Mouse (Mus musculus): ENCODE measurements around the gene Zcchc14.
"Not testable (repeated sequence)": the region's sequence is repeated elsewhere in the genome, so short reads cannot be mapped to it uniquely, and the experiment has no call there.

Gene Zcchc14

DNA sequence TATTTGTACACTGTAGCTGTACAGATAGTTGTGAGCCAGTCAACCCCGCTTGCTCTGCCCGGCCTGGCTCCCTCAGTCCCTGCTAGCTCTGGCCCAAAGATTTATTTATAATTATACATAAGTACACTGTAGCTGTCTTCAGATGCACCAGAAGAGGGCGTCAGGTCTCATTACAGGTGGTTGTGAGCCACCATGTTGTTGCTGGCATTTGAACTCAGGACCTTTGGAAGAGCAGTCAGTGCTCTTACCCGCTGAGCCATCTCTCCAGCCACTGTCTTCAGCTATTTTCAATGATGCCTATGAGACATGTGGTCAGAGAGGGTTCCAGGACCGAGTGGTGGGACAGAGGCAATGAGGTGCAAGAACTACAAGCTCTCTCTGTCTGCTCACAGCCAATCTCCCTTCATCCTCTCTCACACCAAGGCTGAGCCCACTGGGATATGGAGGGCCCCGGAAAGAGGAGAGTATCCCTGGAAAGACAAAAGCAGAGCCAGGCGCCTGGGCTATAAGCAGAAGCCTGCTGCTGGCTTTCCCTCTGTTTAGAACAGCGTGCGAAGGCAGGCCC is 15.3 kb upstream of the Zcchc14 start:
- not testable (repeated sequence) for DNase-seq (ENCODE audit: extremely low spot score, low read depth, low spot score)

DNA sequence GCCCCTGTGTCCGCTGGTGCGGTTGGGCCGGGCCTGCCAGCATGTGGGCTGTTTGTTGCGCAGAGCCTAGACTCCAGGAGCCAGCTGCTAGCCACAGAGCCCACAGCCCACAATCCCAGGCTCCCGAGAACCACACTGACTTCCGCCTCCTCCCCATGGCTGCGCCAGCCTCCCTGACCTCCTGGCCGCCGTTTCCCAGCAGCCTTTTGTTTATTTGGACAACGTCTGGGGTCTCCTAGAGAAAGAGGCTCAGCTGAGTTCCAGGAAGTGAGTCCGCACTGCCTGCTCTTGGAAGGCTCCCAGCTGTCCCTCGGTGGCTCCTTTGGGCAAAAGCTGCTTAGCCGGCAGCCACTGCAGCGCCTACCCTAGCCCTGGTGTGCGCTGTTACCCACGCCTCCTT is 12.6 kb upstream of the Zcchc14 start:
- DNase-seq (ENCODE audit: extremely low spot score, low read depth, low spot score), result no peak

DNA sequence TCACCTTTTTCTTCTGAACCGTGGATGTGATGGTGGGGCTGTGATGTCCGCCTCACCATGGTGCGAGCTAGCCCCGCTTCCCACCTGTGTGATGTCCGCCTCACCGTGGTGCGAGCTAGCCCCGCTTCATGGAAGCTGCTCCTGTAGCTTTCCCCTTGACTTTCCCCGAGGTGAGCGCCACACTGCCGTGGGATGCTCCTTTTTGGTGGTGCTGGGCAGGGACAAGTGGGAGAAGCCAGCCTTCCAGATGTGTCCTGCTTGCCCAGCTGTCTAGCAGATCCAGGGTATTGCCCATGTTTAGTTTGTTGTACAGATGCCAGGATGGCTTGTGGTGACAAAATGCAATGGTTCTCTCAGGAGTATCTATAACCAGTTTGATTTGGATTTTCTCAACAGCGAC is 10.4 kb upstream of the Zcchc14 start:
- DNase-seq (ENCODE audit: extremely low spot score, low read depth, low spot score), result no peak

DNA sequence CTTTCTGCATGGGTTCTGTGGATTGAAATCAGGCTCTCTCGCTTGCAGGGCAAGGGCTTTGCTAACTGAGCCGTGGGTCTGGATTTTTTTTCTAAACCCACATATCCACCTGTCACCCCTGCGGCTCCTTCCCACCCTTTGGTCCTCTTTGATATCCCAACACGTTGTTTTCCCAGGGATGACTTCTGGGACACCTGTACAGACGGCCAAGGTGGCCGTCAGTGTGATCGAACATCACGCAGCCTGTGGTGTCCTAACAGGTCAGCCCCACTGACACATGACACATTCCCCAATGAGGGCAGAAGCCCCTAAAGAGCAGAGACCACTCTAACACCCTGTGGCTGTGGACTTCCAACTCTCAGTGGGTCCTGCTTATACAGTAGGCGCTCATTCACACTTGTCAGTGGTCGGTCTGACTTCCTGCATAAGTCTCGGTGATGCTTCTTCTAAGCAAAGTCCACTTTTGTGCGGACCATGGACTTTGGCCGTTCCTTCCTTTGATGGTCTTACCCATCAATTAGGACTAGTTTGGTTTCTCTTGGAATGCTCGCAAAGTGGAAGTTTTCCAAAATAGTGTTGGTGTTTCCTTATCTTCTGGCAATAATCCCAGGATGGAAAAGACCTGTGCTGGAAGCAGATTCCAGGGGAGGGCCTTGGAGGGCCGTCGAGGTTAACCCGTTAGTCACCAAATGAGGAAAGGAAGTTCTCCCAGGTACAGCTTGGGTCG is 9.1 kb upstream of the Zcchc14 start:
- DNase-seq (ENCODE audit: extremely low spot score, low read depth, low spot score), result no peak

DNA sequence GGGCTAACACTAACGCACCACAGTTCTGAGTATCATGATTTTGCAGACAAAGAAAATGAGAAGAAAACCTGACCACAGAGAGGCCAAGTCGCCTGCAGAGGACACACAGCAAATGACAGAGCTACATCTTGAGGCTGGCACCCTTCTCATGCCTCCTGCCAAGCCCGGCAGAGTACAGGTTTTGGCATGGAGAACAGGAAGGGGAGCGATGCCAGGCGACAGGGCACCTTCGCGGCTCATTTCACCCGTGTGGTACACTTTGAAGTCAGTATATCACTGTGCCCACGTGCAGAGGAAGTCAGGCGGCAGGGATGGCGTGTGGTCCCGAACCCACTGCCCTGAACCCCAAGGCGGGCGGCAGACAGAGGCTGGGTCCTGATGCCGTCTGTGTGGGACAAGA is 7.9 kb upstream of the Zcchc14 start:
- no peak for DNase-seq (ENCODE audit: extremely low spot score, low read depth, low spot score)

DNA sequence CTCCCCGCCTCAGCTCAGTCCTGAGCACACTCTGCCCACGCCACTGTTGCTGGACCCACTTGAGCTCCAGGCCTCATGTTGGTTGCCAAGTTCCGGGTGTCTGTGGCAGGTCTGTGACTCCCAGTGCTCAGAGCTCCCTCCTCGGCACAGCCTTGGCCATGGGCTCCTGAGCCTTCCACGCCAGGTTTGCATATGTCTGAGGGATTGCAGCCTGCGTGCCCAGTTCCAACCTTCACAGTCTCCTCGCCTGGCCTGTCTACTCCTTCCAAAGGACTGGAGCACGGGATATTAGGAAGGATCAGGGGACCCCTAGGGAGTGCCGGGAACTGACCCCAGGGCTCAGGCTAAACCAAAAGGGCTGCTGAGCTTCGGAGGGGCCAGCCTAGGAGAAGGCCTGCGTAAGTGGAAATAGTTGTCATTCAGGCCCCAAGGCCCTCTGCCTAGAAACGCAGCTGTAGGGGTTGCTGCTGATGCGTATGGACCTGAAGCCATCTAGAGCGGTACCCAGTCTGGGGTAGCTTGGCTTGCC is 2.3 kb upstream of the Zcchc14 start:
- no peak for DNase-seq (ENCODE audit: extremely low spot score, low read depth, low spot score)

DNA sequence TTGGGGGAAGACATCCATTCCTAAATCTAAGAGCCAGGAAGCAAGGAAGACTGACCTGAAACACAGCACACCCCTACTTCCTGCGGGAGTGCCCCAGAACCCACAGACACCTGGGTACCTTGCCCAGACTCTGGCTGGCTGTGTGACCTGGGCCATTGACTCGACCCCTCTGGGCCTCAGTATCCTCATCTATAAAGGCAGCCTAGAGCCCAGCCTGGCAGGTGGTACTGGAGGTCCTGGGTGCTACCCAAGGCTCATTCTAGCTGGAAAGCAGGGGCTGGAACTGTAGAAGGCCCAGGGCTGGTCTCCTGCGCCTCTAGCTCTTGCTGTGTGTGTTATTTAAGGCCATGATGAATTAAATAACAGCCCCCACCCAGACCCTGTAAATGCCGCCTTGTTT is 1.4 kb upstream of the Zcchc14 start:
- no peak for DNase-seq (ENCODE audit: extremely low spot score, low read depth, low spot score)

DNA sequence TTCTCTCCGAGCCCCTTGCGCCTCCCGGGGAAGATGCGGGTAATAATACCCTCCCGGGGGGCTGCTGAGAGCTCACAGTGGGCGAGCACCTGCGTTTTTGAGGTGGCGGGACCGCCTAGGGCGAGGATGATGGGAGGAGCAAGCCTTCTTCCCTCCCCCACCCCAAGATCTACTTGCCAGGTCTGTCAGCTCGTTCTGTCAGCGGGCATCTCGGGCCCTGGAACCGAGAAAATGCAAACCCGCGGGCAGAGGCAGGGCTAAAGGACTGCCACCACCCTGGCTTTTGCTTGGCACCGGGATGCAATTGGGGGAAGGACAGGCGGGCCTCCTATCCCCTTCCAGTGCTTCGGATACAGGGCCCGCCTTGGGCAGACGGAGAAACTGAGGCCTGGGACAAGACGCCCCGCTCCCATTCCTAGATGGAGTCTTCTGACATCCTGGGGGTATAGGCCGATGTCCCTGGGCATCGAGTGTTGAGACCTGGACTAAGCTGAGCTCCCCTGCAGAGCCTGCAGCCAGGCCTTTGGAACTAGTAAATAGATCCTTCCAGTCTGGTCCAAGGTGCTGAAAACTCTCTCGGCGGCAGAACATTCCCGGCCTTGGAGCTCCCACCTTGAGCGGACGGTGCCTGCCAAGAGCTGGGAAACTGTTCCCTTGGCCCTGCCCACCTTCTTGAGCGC is 779 bp upstream of the Zcchc14 start:
- no peak for DNase-seq (ENCODE audit: extremely low spot score, low read depth, low spot score)

DNA sequence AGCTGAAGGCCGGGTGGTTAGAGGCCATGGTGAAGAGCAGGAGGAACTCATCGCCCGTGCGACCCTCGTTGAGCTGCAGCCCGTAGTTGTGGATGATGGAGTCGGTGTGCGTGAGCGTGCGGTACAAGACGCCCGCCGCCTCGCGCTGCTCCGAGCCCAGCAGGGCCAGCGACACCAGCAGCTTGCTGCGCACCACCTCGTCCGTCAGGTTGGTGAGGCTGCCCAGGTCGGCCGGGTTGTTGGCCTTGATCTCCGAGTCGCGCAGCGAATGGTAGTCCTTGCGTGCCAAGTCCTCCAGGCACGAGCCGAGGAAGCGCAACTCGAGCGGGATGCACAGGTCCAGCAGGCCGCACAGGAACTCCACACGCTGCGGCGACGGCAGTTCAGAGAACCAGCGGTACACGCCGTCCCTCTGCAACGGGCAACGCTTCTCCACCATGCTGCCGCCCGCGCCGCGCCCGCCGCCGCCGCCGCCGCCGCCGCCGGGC is 783 bp downstream of the Zcchc14 start:
- no peak for DNase-seq (ENCODE audit: extremely low spot score, low read depth, low spot score)

DNA sequence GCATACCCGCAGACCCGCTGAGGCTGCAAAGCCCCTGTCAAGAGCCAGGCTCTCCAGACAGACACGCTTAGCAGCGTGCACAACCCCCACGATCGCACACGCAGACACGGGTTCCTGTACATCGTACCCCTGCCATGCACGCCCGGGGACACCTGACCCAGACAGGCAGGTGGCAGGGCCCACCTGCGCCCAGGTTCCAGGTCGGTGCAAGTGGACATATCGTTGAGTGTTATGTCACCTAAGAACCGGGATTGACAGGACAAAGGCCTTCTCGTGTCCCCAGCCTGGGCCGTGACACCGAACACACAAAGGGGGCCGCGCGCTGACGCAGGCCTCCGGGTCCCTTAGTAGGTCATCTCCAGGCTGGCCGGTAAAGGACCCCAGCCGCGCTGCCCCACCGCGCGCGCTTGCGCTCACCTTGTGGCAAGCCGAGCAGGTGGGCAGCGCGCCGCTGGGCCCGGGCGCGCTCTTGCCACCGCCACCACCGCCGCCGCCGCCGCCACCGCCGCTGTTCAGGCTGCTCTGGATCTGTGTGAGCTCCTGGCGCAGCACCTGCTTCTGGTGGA is 1.3 kb downstream of the Zcchc14 start:
- DNase-seq (ENCODE audit: extremely low spot score, low read depth, low spot score), result no peak

DNA sequence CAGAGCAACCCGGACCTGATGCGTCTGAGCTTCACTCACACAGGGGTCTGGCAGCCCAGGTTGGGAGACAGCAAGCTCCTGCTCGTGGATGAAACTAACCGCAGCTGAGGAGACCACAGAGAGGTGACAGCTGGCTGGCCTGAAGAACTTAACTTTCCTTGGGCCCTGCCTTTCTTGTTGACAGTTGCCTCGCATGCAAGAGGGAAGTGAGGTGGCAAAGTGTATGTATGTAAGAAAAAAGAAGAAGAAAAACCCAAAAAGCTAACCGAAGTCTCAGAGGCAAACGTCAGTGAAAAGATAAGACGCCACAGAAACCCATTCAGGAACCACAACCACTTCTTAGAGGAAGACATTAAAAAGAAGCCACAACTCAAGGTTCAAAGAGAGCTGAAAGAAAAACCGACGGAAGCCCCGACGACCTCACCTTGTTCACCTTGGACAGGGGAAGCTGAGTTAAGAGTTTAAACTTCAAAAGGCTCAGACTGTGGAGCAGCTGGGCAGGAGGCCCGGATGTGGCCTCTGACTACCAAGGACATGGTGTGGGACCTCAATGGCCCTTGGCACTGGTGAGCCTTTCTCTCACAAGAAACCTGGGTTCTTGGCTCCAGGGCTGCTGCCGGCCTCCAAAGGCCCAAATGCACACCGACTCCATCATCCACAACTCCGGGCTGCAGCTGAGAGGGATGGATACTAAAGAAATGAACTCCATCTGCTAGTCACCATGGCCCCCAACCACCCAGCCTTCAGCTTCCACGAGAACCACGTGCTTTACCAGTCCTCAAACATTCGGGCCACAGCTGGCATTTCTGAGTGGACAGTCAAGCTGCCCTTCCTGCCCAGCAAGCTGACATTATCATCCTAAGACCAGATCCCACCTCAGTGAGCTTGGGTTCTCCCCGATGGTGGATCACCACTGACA is 2.1 kb downstream of the Zcchc14 start:
- no peak for DNase-seq (ENCODE audit: extremely low spot score, low read depth, low spot score)

DNA sequence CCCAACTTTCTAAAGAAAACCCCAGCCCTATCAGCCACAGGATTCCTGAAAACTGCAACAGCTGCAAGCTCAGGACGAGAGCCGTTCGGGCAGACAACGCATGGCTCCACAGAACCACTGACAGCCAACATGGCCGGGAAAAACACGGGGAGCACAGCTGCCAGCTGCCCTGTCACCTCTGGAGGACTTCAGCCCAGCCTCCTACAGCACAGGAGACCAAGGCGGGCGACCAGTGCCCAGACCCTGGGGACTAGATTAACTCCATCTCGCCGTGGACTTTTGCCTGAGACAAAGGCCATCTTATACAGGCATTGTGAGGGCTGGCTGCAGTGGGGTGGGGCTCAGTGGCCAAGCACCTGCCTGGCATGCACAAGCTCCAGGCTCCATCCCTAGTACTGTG is 2.8 kb downstream of the Zcchc14 start:
- DNase-seq (ENCODE audit: extremely low spot score, low read depth, low spot score), result no peak

DNA sequence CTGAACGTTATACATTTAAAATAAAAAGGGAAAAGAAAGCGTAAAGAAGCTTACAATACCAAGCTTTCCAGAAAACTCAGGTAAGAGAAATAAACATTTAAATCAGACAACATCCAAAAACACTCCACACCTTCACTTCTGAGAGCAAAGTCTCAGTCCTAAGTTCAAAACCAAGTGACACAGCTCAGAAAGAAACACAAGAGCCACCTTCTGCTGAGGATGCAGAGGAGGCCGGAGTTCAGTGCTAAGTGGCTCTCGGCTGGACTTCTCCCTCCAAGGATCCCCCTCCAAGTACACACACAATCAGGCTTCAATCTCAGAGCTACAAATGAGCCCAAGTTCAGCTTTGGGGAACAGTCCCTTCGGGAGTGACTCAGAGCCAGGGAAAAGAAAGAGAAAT is 3.3 kb downstream of the Zcchc14 start:
- DNase-seq (ENCODE audit: extremely low spot score, low read depth, low spot score), result no peak

DNA sequence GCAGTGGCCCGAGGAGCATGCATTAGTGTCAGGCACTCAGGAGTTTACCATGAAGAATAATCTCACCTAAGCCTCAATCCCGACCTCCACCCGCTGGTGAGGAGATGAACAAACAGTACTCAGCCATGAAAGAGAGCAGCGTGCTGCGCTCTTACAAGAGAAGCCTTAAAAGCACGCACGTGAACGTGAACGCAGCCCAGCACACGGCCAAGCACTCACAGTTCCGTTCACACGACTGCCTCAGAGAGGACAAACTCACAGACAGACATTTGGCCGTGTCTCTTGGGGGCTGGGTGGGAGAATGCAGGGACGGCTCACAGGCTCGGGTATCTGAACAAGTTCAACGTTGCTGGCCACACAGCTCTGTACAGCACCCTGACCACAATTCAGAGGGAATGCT is 4.2 kb downstream of the Zcchc14 start:
- DNase-seq (ENCODE audit: extremely low spot score, low read depth, low spot score), result no peak

DNA sequence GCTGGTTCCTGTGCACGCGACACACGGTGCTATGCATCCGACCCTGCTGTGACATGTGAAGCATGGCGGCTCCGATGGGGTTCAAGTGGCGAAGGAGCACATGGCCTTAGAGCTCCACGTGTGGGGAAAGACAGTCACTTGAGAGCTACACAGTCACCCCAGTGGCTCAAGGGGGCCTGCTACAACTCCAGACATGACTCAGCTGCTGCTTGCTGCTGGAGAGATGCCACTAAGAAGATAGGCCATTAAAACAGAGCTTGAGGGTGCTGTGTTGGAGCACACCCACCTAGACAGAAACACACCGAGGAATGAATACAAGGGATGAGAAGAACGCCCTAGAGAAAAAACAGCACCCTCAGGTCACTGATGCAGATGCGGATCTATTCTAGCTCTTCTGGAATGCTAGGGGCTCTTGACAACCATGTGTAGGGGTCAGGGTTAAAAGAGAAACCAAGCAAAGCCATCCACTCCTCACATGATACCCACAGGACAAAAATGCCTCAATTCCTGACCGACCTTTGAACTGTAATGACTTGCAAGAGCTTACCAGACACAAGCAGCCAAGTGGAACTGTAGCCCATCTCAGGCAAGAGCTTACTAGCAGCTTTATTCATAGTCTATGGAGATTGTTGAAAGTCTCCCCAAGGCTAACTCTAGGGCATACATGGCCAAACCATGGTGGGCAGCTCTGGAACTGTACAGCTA is 5.0 kb downstream of the Zcchc14 start:
- no peak for DNase-seq (ENCODE audit: extremely low spot score, low read depth, low spot score)

DNA sequence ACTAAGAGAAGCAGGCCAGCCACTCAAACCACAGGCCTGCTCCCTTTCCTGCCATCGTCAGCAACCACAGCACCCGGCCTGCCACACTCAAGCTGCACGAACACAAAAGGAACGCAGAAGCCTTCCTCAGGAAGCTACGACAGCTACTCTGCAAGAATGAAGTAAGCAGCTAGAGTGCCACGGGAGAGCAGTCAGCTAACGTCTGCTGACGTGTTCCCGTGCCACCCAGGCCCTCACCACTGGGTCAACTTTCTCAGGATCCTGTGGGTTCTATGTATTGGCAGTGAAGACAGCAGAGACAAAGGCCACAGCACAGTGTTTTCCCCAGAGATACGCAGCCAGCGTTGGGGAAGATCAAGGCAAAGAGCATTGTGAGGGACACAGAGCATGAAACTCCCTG is 9.3 kb downstream of the Zcchc14 start:
- DNase-seq (ENCODE audit: extremely low spot score, low read depth, low spot score), result no peak

DNA sequence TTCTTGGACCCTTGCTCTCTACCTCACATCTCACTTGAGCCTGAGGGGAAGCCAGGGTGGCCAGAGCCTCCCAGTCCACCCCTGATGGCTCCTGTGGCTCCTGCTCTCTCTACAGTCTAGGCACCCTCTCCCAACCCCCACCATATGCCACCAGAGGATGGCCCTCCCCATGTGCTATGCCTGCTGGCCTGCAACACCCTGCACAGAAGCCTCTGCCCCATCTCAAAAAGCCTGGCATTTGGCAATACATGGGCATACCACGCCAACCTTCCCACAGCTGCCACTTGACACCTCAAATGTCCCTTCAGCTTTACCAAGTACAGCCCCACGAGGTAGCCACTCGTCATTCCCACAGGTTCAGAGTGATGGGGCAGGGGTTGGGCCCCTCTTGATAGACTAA is 9.9 kb downstream of the Zcchc14 start:
- no peak for DNase-seq (ENCODE audit: extremely low spot score, low read depth, low spot score)

DNA sequence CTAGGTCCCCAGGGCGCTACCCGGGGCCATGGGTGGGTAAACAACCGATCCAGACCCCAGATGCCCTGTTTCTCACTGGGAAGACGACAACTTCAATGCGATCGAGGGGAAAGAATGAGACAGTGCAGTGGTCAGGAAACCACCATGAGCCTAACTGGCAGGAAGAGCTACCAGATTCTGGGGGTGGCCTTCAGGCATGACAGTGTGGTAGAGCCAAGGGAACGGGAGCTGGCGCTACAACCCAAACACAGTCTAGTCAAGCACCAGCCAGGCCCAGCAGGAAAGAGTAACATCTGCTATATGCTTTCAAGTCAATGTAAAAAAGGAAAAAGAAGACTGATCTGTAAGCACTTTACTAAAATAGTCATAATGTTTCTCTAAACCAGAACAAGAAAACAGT is 16.5 kb downstream of the Zcchc14 start:
- no peak for DNase-seq (ENCODE audit: extremely low spot score, low read depth, low spot score)

DNA sequence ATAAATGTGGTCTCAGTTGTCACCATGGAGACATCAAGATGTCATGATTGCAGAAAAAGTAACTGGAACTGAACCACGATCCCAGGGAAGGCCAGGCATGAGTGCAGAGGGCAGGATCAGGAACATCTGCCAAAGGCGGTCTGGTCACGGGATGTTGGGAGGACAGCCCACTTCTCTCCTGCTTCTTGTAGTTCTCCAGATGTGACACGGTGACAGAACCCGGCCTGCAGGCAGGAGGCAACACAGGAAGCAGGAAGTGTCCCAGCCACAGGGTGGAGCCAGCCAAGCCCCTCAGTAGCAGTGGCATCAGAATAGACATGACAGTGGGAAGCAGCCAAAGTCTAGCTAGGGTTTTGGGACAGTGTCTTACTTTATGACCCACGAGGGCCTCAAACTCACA is 17.2 kb downstream of the Zcchc14 start:
- no peak for DNase-seq (ENCODE audit: extremely low spot score, low read depth, low spot score)

DNA sequence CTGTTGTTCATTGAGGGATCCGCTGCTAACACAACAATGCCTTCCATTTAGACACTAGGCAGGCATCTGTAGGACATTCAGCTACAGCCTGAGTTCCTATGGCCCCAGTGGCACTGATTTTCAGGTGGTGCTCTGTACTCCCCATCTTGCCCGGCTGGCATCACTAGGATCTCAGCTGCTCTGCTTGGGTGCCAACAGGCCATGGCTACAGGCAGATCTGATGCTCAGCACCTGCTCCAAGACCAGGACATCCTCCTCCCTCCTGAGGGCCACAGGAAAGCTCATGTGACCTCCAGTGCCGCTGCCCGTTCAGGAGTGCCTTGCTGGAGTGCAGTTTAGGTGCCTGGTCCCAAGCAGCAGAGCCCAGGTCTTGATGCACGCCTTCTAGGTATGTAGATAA is 20.3 kb downstream of the Zcchc14 start:
- DNase-seq (ENCODE audit: extremely low spot score, low read depth, low spot score), result no peak
